In genomic region chr17:58919061-58919460, GRCm38 (mm10) we compare ENCODE assay signal across 8 mouse cellular contexts.
DNase-seq lines count a peak whose midpoint lies in the region; ATAC-seq and TF ChIP-seq lines count a peak whose summit lies in the region.

No protein-coding gene starts in this region.

- H3K9ac ChIP-seq in ES-E14 (ENCODE audit: insufficient read depth, low read depth, low read length, poor library complexity, severe bottlenecking) = no peak overlapping the region
- no peak overlapping the region for H3K9ac ChIP-seq in hindbrain, embryonic 15.5 days
- H3K9ac ChIP-seq in midbrain, embryonic 13.5 days (replicated peaks) = no peak overlapping the region

- no peak overlapping the region for H3K27ac ChIP-seq in ES-E14 (ENCODE audit: insufficient read depth, low read depth, low read length, poor library complexity, severe bottlenecking)
- H3K27ac ChIP-seq in hindbrain, embryonic 15.5 days (replicated peaks) = no peak overlapping the region
- H3K27ac ChIP-seq in midbrain, embryonic 13.5 days = no peak overlapping the region

- WGBS in hindbrain, embryonic 15.5 days = 3% methylated on average over 8 of the region's 8 CpGs
- 3% methylated on average over 8 of the region's 8 CpGs for WGBS in midbrain, embryonic 13.5 days

- intact Hi-C loops in gastrocnemius, postnatal 14 days (cut with DNase I; ENCODE audit: low total_unique reads) = no loop called here

- DNase-seq in gastrocnemius, postnatal 14 days = peak; percentile 21
- DNase-seq in gastrocnemius, adult 8-10 months (ENCODE audit: low spot score in 2 of 2) = no peak
- DNase-seq in ES-E14 (ENCODE audit: low read depth, low spot score) = peak; percentile 55
- DNase-seq in embryo, embryonic 9.5 days (ENCODE audit: extremely low spot score) = peak; percentile 55
- DNase-seq in layer of hippocampus, postnatal 36 days = peak; percentile 21 to 35
- DNase-seq in urinary bladder, postnatal 4 days (ENCODE audit: low spot score in 2 of 2) = no peak

- no peak overlapping the region for H3K4me3 ChIP-seq in ES-E14 (ENCODE audit: insufficient read depth in 1 of 2, low read depth in 1 of 2, low read length in 2 of 2, poor library complexity in 1 of 2, severe bottlenecking in 1 of 2)
- H3K4me3 ChIP-seq in hindbrain, embryonic 15.5 days = no peak overlapping the region
- no peak overlapping the region for H3K4me3 ChIP-seq in midbrain, embryonic 13.5 days (replicated peaks)

- no peaks in the 10 kb centered on the region for H3K27me3 ChIP-seq in hindbrain, embryonic 15.5 days
- H3K27me3 ChIP-seq in midbrain, embryonic 13.5 days = no peaks in the 10 kb centered on the region

- H3K4me1 ChIP-seq in ES-E14 (ENCODE audit: control insufficient read depth in 2 of 2, insufficient read depth in 2 of 2, low read length in 2 of 2, poor library complexity in 1 of 2) = no peaks in the 10 kb centered on the region
- peaks cover 7% of the 10 kb centered on the region for H3K4me1 ChIP-seq in hindbrain, embryonic 15.5 days (replicated peaks)
- peaks cover 14% of the 10 kb centered on the region for H3K4me1 ChIP-seq in midbrain, embryonic 13.5 days (replicated peaks)

- peak overlapping the region; percentile 43 for H3K4me2 ChIP-seq in hindbrain, embryonic 15.5 days
- H3K4me2 ChIP-seq in midbrain, embryonic 13.5 days (replicated peaks) = peak overlapping the region; percentile 35

- no peaks in the 10 kb centered on the region for H3K9me3 ChIP-seq in ES-E14 (ENCODE audit: control insufficient read depth, insufficient read depth, low read depth, low read length)
- no peaks in the 10 kb centered on the region for H3K9me3 ChIP-seq in hindbrain, embryonic 15.5 days
- no peaks in the 10 kb centered on the region for H3K9me3 ChIP-seq in midbrain, embryonic 13.5 days

- peak; percentile 77 for ATAC-seq in hindbrain, embryonic 15.5 days (ENCODE audit: low FRiP score, low read depth)
- ATAC-seq in midbrain, embryonic 13.5 days = peak; percentile 86

- in situ Hi-C loops in ES-E14 (cut with MboI; ENCODE audit: low sequenced_read_pairs in 2 of 2, unreplicated experiment in 2 of 2) = loop anchor here (25.0 kb wide), 2 partner anchors 332 to 1157 kb away; partner anchors contain the start of gene Cntnap5c (in 1 of the 2)

- H3K36me3 ChIP-seq in ES-E14 (ENCODE audit: control insufficient read depth, insufficient read depth, low read length, poor library complexity, severe bottlenecking) = no peaks in the 10 kb centered on the region
- no peaks in the 10 kb centered on the region for H3K36me3 ChIP-seq in hindbrain, embryonic 15.5 days
- H3K36me3 ChIP-seq in midbrain, embryonic 13.5 days = no peaks in the 10 kb centered on the region

TF ChIP-seq in ES-E14, 5 proteins besides CTCF, POLR2A, EP300 and RAD21:
- TF ChIP-seq MAFK (IDR thresholded peaks at IDR 0.05; ENCODE audit: insufficient read depth, low read depth, low read length) (no peak), CHD2 (IDR thresholded peaks at IDR 0.05; ENCODE audit: low read depth, low read length) (no peak), HCFC1 (IDR thresholded peaks at IDR 0.05; ENCODE audit: borderline replicate concordance, insufficient read depth, low read length) (no peak), ZNF384 (IDR thresholded peaks at IDR 0.05; ENCODE audit: low read depth, low read length) (no peak), ZC3H11A (IDR thresholded peaks at IDR 0.05; ENCODE audit: borderline replicate concordance, low read depth, low read length) (no peak)

Comparison
In these comparisons a context has a peak if more than half of its experiments do, and no peak if none do; other contexts are left out.
1. DNase-seq: peak in gastrocnemius, postnatal 14 days (single experiment), ES-E14 (single experiment), embryo, embryonic 9.5 days (single experiment) and layer of hippocampus, postnatal 36 days (2 of 2); none in gastrocnemius, adult 8-10 months (0 of 2) and urinary bladder, postnatal 4 days (0 of 2).